Mouse (Mus musculus) erythroblast, embryonic 14.5 days (primary cell): Measurements from ENCODE around the gene Clic4.

Experiments used
- GATA1 ChIP-seq: IDR thresholded peaks from 2 replicates; pipeline ENCODE4 v1.6.1; 2012; ENCODE audit warnings: low read length, inconsistent platforms, mixed read lengths
- TAL1 ChIP-seq: IDR thresholded peaks from 3 replicates; pipeline ENCODE4 v1.6.1; 2012; ENCODE audit warnings: low read length, inconsistent platforms, mixed read lengths

GRCm38 (mm10) chr4:135231136-135231535, 41.5 kb downstream of the Clic4 start:
- TF ChIP-seq GATA1 (no peak), TAL1 (no peak)
